Mouse (Mus musculus) stomach, embryonic 15.5 days (tissue): ENCODE measurements around the gene Gas2l3. TPM values are rescaled to one million over a fixed set of nuclear protein-coding genes. Genes with fewer than 3 reads are reported as not detected.

Experiments used
- ATAC-seq: fragments of 200-750 bp; cut with Nextera tagmentation; 2 replicates; pipeline ENCODE4 v1.8.0; 2017; ENCODE audit warnings: low read depth, moderate number of reproducible peaks, moderate TSS enrichment; ENCODE audit not compliant: insufficient read depth, low FRiP score
- H3K27ac ChIP-seq: fragments of 300-500 bp; sonication (generic); 2 replicates; pipeline ENCODE4 v1.5.1; 2015; ENCODE audit warnings: mild to moderate bottlenecking, inconsistent platforms
- H3K27me3 ChIP-seq: fragments of 300-500 bp; sonication (generic); replicated peaks from 2 replicates; pipeline ENCODE4 v1.6.1; 2015; ENCODE audit warnings: inconsistent platforms
- H3K36me3 ChIP-seq: fragments of 300-500 bp; sonication (generic); 2 replicates; pipeline ENCODE4 v1.6.1; 2015; ENCODE audit warnings: inconsistent platforms
- H3K4me1 ChIP-seq: fragments of 300-500 bp; sonication (generic); 2 replicates; pipeline ENCODE4 v1.6.1; 2015; ENCODE audit warnings: inconsistent platforms
- H3K4me2 ChIP-seq: fragments of 300-500 bp; sonication (generic); 2 replicates; pipeline ENCODE4 v1.6.1; 2015; ENCODE audit warnings: mild to moderate bottlenecking, inconsistent platforms
- H3K4me3 ChIP-seq: fragments of 300-500 bp; sonication (generic); replicated peaks from 2 replicates; pipeline ENCODE4 v1.5.1; 2015; ENCODE audit warnings: inconsistent platforms
- H3K9ac ChIP-seq: fragments of 300-500 bp; sonication (generic); 2 replicates; pipeline ENCODE4 v1.6.1; 2015; ENCODE audit warnings: inconsistent platforms
- H3K9me3 ChIP-seq: fragments of 300-500 bp; sonication (generic); 2 replicates; pipeline ENCODE4 v1.6.1; 2016; ENCODE audit warnings: inconsistent platforms
- WGBS: fragments of 180-500 bp; shearing (Covaris S2); methylation state at CpG from one replicate; pipeline ENCODE4 v1.1.7; 2015; 5-methylcytosine and 5-hydroxymethylcytosine counted together
- polyA plus RNA-seq: library from polyadenylated mRNA; unstranded; fragments of >200 nt; fragmentation: Nextera tagmentation; extraction: Ambion mirVana; gene quantifications from 2 replicates; pipeline ENCODE4 v1.2.1, GENCODE M21; 2015

Gas2l3 gene
- polyA plus RNA-seq, 1 experiment from 2014 or later = 15.6 TPM

DNA sequence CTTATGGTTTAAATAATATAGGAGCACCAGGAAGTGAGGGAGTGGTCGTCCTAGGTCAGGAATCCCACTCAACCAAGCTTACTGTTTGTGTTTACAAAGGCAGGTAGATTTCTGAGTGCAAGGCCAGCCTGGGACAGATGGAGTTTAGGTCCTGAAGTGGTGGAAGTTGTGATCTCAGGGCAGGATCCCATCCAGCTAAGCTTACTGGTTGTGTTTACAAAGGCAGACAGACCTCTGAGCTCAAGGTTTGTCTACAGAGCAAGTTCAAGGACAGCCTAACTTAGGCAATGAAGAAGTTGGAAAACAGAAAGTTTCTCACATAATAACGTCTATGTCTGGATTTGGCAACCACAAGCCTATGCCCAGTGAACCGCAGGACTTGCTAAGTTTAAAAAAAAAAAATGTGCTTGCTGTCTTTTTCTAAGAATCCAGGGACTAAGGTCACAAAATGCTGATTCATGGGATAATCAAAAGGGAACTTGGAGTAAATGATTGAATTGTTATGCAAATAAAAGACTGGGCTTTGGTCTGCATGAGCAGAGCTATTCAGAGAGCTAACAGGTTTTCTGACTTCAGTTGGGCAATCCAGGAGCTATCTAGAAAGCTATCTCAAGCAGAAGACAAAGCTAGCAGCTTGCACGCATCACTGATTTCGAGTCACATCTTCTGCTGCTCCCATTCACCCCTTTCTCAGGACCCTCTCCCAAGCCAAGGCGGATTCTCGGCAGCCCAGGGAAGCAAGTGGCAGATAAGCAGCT is 27.0 kb upstream of the Gas2l3 start:
- Histone ChIP-seq H3K27me3 (no peaks in the 10 kb centered on the region), H3K9ac (no peak overlapping the region), H3K4me2 (no peak overlapping the region), H3K4me3 (no peak overlapping the region), H3K36me3 (no peaks in the 10 kb centered on the region), H3K4me1 (no peaks in the 10 kb centered on the region), H3K9me3 (no peaks in the 10 kb centered on the region; the same call in 1 of the 2 replicates), H3K27ac (no peak overlapping the region)
- WGBS = 72% methylated on average over 7 of the region's 7 CpGs
- ATAC-seq = no peak

DNA sequence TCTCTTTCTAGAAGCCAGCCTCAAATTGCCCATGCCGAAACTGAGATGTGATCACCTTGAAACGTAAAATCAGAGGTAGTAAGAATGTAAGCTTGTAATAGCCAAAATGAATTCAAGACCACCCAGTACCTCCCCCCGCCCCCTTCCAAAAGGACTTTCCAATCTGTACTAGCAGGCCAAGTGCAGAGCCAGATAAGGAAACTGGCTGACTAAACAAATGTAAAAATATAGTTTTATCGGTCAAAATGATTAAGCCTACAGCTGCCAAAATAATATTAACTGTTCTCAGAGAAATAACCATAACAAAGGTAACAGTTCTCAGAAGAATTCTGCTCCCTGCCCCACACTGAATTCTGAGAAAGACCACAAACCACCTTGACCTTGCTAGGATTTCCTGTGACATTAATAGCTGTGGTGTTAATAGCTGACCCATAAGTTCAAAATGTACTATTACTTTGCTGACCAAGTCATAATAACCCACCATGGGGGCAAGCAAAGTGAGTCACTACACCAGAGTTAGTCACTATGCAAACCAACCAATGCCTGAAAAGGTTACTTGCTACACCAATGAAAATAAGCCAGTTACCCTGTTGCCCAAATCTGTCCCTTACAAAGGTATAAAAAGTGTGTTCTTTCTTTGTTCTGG is 21.1 kb upstream of the Gas2l3 start:
- Histone ChIP-seq H3K9me3 (no peaks in the 10 kb centered on the region), H3K4me3 (no peak overlapping the region), H3K27me3 (no peaks in the 10 kb centered on the region), H3K9ac (no peak overlapping the region), H3K27ac (no peak overlapping the region), H3K4me2 (no peak overlapping the region), H3K36me3 (no peaks in the 10 kb centered on the region), H3K4me1 (no peaks in the 10 kb centered on the region)
- WGBS = 75% methylated on average over 4 of the region's 4 CpGs
- no peak for ATAC-seq

- H3K27me3 ChIP-seq = no peaks in the 10 kb centered on the region
- no peak overlapping the region for H3K27ac ChIP-seq
- no peaks in the 10 kb centered on the region for H3K4me1 ChIP-seq
- H3K9ac ChIP-seq = no peak overlapping the region
- H3K9me3 ChIP-seq = no peaks in the 10 kb centered on the region
- ATAC-seq = no peak
- no peak overlapping the region for H3K4me3 ChIP-seq
- WGBS = 79% methylated on average over 11 of the region's 11 CpGs
- no peaks in the 10 kb centered on the region for H3K36me3 ChIP-seq
- no peak overlapping the region for H3K4me2 ChIP-seq
Observed at GRCm38 (mm10) chr10:89462890-89463289, 19.1 kb upstream of the Gas2l3 start.

DNA sequence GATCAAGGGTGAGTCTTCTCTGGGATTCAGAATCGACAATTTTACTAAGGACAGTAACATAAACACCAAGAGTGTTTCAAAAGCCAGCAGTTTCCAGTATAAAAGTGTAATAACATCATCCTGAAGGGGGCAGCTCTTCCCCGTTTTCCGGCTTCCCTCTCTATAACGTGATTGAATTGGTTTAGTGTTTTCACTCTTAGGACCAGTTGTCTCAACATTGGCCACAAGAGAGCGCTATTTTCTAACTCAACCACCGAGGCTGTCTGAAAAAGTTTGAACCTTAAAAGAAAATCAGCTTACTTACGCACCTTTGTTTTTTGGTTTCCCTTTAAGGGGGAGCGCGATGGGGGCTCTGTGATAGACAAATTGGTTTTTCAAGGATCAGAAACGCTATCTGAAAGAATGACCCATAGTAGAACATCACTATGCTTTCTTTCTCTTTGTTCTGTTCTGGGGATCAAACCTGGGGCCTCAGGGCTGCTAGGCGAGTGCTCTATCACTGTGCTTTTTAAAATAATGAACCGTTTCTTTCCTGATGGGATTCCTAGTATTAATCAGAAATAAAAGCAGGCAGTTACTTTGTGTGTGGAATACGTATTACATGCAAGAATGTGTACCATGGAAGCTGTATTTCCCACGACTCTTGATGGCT is 18.2 kb upstream of the Gas2l3 start:
- H3K4me2 ChIP-seq = peak overlapping the region; percentile 29
- H3K27me3 ChIP-seq = no peaks in the 10 kb centered on the region
- WGBS = 17% methylated on average over 14 of the region's 14 CpGs
- ATAC-seq = peak; percentile 41; the same call in 1 of the 2 replicates
- H3K36me3 ChIP-seq = no peaks in the 10 kb centered on the region
- no peaks in the 10 kb centered on the region for H3K4me1 ChIP-seq
- no peaks in the 10 kb centered on the region for H3K9me3 ChIP-seq
- no peak overlapping the region for H3K27ac ChIP-seq
- 0 out of 2 replicates have a peak overlapping the region, but pooled peaks have one; percentile 3 for H3K4me3 ChIP-seq
- no peak overlapping the region for H3K9ac ChIP-seq

DNA sequence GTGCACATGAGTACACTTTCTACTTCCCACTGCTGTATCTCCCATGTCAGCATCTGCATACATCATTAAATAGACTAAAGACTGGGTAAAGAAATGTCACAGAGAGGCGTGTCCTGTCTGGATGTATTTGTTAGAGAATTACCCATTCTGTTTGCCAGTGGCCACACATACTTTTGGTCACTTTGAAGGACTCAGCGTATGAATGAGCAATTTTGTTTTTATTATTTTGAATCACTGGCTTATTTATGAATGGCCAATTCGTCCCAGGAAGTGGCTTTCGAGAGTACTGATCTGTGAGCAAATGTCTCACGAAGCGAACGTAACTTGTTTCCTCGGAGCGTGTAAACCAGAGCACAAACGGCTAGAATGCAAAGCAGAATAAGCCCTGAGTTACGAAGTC is 17.2 kb upstream of the Gas2l3 start:
- H3K36me3 ChIP-seq = no peaks in the 10 kb centered on the region
- no peaks in the 10 kb centered on the region for H3K9me3 ChIP-seq
- no peaks in the 10 kb centered on the region for H3K27me3 ChIP-seq
- no peaks in the 10 kb centered on the region for H3K4me1 ChIP-seq
- H3K9ac ChIP-seq = no peak overlapping the region
- H3K4me3 ChIP-seq = no peak overlapping the region
- WGBS = 89% methylated on average over 11 of the region's 11 CpGs
- no peak overlapping the region for H3K27ac ChIP-seq
- no peak overlapping the region for H3K4me2 ChIP-seq
- ATAC-seq = no peak

- Histone ChIP-seq H3K27me3 (no peaks in the 10 kb centered on the region), H3K27ac (no peak overlapping the region), H3K9ac (no peak overlapping the region), H3K4me2 (no peak overlapping the region), H3K4me3 (no peak overlapping the region), H3K36me3 (no peaks in the 10 kb centered on the region), H3K9me3 (no peaks in the 10 kb centered on the region), H3K4me1 (no peaks in the 10 kb centered on the region)
- 62% methylated on average over 3 of the region's 3 CpGs for WGBS
- ATAC-seq = peak; percentile 63
Observed at GRCm38 (mm10) chr10:89458770-89459169, 15.0 kb upstream of the Gas2l3 start.

GRCm38 (mm10) chr10:89453794-89454193 is 10.0 kb upstream of the Gas2l3 start:
- no peaks in the 10 kb centered on the region for H3K9me3 ChIP-seq
- WGBS = 66% methylated on average over 3 of the region's 3 CpGs
- H3K4me2 ChIP-seq = no peak overlapping the region
- H3K4me3 ChIP-seq = no peak overlapping the region
- no peak for ATAC-seq
- no peaks in the 10 kb centered on the region for H3K27me3 ChIP-seq
- H3K27ac ChIP-seq = no peak overlapping the region
- no peak overlapping the region for H3K9ac ChIP-seq
- no peaks in the 10 kb centered on the region for H3K36me3 ChIP-seq
- no peaks in the 10 kb centered on the region for H3K4me1 ChIP-seq

GRCm38 (mm10) chr10:89453068-89453641 is 9.4 kb upstream of the Gas2l3 start:
- no peaks in the 10 kb centered on the region for H3K36me3 ChIP-seq
- no peak overlapping the region for H3K4me2 ChIP-seq
- ATAC-seq = no peak
- H3K4me3 ChIP-seq = no peak overlapping the region
- no peak overlapping the region for H3K9ac ChIP-seq
- H3K27me3 ChIP-seq = no peaks in the 10 kb centered on the region
- WGBS = 79% methylated on average over 15 of the region's 15 CpGs
- no peaks in the 10 kb centered on the region for H3K4me1 ChIP-seq
- H3K27ac ChIP-seq = no peak overlapping the region
- H3K9me3 ChIP-seq = no peaks in the 10 kb centered on the region

DNA sequence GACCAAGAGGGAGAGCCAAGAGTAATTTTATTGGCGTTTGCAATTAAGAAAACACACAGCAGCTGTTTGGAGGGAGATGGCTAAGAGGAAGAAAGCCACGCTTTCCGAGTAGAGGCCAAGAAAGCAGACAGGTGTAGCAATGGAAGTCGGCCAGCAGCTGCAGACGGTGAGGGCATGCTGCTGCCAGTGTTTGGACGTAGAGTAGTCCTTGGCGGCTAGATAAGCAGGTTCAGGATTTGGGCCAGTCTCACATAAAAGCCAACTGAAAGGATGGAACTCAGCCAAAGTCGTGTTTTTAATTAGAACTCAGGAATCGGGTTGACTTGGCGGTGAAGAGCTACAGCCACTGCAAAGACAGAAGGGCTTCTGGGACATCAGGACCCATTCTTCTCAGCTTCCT is 6.6 kb upstream of the Gas2l3 start:
- Histone ChIP-seq H3K27me3 (no peaks in the 10 kb centered on the region), H3K9me3 (no peaks in the 10 kb centered on the region), H3K36me3 (no peaks in the 10 kb centered on the region), H3K9ac (no peak overlapping the region), H3K4me1 (no peaks in the 10 kb centered on the region), H3K4me2 (no peak overlapping the region), H3K4me3 (no peak overlapping the region), H3K27ac (no peak overlapping the region)
- ATAC-seq = no peak
- WGBS = 53% methylated on average over 10 of the region's 10 CpGs

GRCm38 (mm10) chr10:89444381-89444780 is 614 bp upstream of the Gas2l3 start:
- Histone ChIP-seq H3K27ac (peak overlapping the region; percentile 55), H3K4me2 (peak overlapping the region; percentile 81), H3K4me3 (peak overlapping the region; percentile 63), H3K4me1 (peaks cover 4% of the 10 kb centered on the region; the same call in 1 of the 2 replicates), H3K27me3 (no peaks in the 10 kb centered on the region), H3K9me3 (no peaks in the 10 kb centered on the region), H3K9ac (no peak overlapping the region), H3K36me3 (no peaks in the 10 kb centered on the region)
- ATAC-seq = no peak
- 38% methylated on average over 3 of the region's 3 CpGs for WGBS

DNA sequence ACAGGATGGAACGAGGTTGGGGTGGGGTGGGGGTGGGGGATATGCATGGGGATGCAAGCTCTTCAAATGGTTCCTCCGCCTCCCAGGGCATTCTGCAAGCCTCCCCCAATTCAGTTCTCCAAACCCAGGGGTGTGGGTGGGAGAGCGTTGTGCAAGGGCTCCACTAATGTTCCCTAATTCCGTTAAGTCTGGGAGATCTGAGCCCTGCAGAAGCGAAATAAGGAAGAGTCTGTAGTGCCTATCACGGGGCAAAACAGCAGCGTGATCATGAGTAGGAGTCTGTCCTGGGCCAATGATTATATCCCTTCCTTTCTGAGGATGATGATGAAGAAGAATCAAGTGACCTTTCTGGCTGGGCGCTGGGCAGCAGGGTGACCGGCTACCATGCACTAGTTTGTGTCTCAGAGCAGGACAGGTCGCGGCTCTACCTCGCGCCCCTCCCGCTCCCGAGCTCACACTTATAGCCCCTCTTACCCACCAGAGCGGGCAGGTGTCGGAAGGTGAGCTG is 598 bp downstream of the Gas2l3 start:
- H3K4me1 ChIP-seq = peaks cover 4% of the 10 kb centered on the region; the same call in 1 of the 2 replicates
- peak overlapping the region; percentile 72; the same call in 1 of the 2 replicates for H3K27ac ChIP-seq
- H3K9ac ChIP-seq = peak overlapping the region; percentile 50
- peak; percentile 34 for ATAC-seq
- no peaks in the 10 kb centered on the region for H3K9me3 ChIP-seq
- peak overlapping the region; percentile 63 for H3K4me3 ChIP-seq
- under 1% methylated on average over 17 of the region's 17 CpGs for WGBS
- H3K27me3 ChIP-seq = no peaks in the 10 kb centered on the region
- H3K4me2 ChIP-seq = peak overlapping the region; percentile 81
- no peaks in the 10 kb centered on the region for H3K36me3 ChIP-seq
